Mouse (Mus musculus) adrenal gland, postnatal 36 days (tissue): ENCODE measurements around the gene Cdk5rap2. TPM values are rescaled to one million over a fixed set of nuclear protein-coding genes. Genes with fewer than 3 reads are reported as not detected.
A peak's percentile ranks its signal among the peaks of the same experiment; 100 is the strongest.

Experiments
- DNase-seq, 2 experiments: peaks; one replicate each; pipeline ENCODE4 v3.0.0; 2021; ENCODE audit warnings: mixed read lengths in 1 of 2
- long read RNA-seq, 2 experiments: library from polyadenylated mRNA; stranded (forward); transcript quantifications; one replicate each; pipeline ENCODE4 v2.0.0; 2021; ENCODE audit warnings: borderline sequencing depth in 2 of 2
- total RNA-seq, 2 experiments: library from RNA; stranded (reverse); gene quantifications; 2 replicates each; pipeline ENCODE4 v1.2.3; 2021

Gene Cdk5rap2
- total RNA-seq, result 10 to 100 TPM; 16.1 to 29.9 TPM
- long read RNA-seq, experiment 1, partial matches to known transcripts, result 51 of 59 reads
- long read RNA-seq, experiment 1, other reads (novel, unspliced or antisense), result 8 of 59 reads
- long read RNA-seq, experiment 2, partial matches to known transcripts, result 15 of 18 reads
- long read RNA-seq, experiment 2, other reads (novel, unspliced or antisense), result 3 of 18 reads

DNA sequence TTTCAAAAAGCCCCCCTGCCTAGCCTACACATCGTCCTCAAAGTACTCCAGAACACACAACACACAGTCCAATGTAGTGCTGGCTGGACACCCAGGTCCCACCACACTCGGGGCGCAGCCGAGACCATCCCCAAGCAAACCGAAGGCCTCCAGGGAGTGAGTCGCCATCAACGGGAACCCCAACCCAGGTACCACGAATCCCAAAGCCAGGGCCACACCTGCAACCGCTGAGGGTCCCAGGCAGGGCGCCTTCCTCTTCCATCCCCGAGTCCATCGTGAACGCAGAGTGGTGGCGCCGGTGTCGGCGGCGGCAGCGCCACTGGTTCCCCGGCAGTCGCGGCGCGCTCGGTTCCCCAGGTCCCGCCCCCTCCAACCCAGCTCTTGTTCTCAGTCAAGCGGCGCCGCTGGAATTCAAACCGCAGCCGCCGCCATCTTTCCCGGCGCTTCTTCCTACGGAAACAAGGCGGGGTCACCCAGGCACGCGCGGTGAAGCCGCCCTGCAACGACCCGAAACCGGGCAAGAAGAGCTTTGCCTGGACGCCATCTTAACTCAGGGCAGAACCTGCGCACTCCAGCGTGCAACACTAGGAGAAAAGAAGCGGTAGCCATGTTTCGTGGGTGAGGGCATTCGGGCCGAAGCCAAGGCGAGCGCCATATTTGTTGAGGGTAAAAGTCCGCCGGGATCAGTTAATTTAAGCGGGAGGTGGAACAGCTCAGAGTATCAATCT is at the start of gene Cdk5rap2:
Cdk5rap2 (minus strand) TSS at position 450 of the 728 bp plus-strand sequence.
- peak; percentile 97 for DNase-seq

DNA sequence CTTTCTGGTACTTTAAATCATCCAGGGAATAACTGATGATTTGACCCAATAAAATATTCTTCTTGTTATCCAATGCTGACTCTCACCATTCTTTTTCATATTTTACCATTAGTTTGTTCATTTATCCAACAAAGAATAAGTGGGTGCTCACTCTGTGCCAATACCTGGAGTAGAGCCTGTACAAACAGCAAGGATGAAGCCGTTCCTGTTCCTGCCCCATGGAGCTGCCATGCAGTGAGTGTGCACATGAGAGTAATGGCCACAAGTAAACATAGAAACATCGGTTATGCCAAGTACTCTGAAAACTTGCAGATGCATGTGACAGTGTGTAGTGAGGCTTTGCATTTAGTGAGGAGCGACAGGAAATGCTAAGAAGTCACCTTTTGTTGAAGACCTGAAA is 41.9 kb upstream of the Cdk5rap2 start:
- no peak for DNase-seq

GRCm38 (mm10) chr4:70451750-70452149 is 41.5 kb upstream of the Cdk5rap2 start:
- peak; percentile 35 to 42 for DNase-seq

- DNase-seq, result no peak
These were observed 39.4 kb upstream of the Cdk5rap2 start for GRCm38 (mm10) chr4:70449668-70450067.

DNA sequence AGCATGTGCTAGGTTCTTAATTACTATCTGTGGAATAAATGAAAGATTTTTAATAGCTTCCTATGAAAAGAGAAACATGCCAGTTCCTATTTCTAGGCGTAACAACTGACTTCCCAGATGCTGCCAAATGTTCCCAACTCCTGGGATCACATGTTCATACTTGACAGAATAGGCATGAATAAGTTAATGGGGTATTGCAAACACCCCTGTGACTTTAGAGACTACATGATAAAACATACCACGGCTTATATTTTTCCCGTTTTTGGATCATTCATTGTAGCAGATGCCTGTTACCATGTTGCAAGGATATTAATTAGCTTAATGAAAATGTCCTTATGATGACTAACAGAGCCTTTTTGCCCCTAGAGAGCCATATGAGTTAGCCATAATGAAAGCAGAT is 36.5 kb upstream of the Cdk5rap2 start:
- no peak for DNase-seq

GRCm38 (mm10) chr4:70420202-70420601 is 10.0 kb upstream of the Cdk5rap2 start:
- no peak for DNase-seq

DNA sequence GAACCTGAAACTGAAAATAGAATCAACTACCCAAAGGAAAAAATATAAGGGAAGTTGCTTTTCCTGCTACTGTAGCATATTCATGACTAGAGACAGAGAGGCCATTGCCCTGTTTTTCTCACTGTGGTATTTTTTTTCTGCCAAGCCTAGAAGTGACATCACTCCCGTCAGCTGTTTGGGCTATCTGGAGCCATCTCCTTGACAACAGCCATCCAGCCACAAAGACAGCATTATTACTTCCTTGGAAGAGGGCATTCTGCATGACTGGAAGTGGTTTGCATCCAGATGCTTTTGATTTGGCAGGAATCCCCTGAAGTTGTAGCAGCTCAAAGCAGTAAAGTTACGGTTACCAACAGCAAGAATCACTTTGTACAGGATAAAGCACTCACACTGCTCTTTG is 1.9 kb upstream of the Cdk5rap2 start:
- no peak for DNase-seq

DNA sequence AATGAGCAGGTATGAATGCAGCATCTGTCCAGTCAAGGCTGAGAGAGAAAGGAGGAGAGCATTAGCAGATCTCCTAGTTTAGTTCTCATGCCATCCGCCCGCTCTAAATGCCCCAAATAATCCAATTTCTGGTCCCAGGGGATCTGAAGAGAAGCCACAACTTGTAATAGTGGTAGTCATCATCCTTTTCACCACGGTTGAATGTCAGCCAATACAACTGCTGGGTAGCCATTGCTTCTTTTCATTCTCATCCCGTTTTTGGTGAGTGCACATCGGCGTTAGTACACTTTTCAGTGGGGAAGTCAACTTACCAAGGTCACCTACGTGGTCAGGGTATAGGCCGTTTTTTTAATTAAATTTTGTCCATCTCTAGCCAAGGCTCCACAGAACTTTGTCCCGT is 787 bp downstream of the Cdk5rap2 start:
- DNase-seq, result no peak

GRCm38 (mm10) chr4:70402109-70402819 is 8.0 kb downstream of the Cdk5rap2 start:
- peak in 1 of 2 experiments; percentile 23 for DNase-seq

- DNase-seq, result no peak
These were observed 10.8 kb downstream of the Cdk5rap2 start for GRCm38 (mm10) chr4:70399476-70399875.

- DNase-seq, result no peak
These were observed 11.2 kb downstream of the Cdk5rap2 start for GRCm38 (mm10) chr4:70399074-70399473.

DNA sequence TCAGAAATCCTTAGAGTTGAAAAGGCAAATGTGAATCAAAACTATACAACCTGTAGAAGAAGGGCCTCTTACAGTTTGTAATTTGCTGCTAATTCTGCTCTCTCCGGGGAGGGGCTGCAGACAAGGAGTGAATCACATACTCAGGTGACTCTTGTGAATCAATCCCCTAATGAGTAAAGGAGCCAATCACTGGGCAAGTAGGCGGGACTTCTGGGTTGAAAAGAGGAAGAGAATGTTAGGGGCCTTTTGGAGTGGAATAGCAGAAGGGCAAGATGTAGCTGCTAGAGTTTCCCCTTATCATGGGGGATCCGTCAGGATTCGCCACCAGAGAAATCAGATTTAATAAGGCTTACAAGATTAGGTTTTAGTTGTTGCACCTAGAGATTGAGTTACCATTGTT is 12.2 kb downstream of the Cdk5rap2 start:
- DNase-seq, result no peak

GRCm38 (mm10) chr4:70396701-70397100 is 13.5 kb downstream of the Cdk5rap2 start:
- no peak for DNase-seq

DNA sequence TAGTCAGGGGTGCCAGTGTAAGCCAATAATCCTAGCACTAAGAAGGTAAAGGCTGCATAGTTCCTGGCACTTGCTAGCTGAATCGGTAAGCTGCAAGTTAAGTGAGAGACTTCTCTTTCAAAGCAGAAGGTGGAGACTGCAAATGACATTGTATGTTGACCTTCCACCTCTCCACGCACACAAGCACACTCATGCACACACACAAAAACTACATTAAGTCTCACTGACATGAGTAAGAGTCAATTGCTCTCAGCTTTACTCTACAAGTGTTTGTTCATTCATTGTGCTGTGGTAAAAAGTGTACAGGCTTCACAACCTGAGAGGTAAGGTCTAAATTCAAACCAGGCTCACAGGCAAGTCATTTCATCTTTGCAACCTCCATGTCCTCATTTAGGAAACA is 15.5 kb downstream of the Cdk5rap2 start:
- DNase-seq, result no peak

- no peak for DNase-seq
These were observed 18.4 kb downstream of the Cdk5rap2 start for GRCm38 (mm10) chr4:70391760-70392372.

GRCm38 (mm10) chr4:70391073-70391472 is 19.2 kb downstream of the Cdk5rap2 start:
- no peak for DNase-seq

- DNase-seq, result no peak
These were observed 24.0 kb downstream of the Cdk5rap2 start for GRCm38 (mm10) chr4:70386206-70386605.

DNA sequence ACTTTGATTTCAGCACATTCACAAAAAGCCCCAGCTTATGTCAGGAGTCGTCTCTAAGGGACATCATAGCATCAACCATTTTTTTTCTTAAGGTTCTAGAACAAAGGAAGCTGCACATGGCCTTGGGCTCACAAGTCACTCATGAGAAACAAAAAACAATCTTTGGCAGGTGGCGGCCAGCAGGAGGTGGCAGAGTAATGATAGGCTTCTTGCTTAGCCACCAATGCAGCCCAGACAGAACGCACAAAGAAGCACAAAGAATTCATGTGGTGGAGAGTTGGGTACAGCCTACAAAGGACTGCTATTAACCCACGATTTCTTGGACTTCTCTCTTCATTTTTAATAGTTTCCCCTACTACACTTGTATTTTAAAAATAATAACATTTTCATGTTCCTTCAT is 32.9 kb downstream of the Cdk5rap2 start:
- no peak for DNase-seq

DNA sequence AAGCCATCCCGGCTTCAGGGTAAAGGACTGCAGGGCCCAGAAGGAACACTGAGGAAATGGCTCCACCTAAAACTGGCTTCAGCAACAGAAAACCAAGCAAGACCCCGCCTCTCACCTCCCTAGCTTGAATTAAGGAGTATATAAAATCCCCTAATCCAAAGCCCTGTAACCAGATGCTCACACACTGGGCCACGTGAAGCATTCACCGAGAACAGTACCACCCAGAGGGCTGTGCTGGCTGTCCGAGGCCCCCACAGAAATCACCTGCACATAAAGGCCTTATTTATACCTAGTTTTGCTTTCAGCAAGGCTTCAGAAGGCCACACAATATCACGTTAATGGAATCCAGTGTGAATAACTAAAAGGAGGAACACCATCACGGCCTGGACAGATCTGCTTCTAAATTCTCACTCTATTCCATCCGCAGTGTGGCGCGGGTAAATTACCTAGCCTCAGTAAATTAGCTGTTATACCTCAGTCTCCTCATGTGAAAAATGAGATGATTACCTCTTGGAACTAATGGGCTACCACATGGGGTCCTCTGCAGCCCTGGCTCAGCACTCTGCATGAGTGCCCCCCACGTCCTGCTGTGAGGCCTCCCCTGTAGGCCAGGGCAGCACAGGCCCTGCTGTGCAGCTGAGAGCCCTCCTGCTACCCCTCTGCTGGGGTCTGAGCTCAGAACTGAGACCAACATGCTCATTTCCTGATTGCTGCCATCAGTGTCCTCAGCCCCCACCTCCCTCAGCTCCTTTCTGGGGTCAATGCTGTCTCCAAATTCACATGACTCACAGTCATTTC is 45.0 kb downstream of the Cdk5rap2 start:
- DNase-seq, result no peak

DNA sequence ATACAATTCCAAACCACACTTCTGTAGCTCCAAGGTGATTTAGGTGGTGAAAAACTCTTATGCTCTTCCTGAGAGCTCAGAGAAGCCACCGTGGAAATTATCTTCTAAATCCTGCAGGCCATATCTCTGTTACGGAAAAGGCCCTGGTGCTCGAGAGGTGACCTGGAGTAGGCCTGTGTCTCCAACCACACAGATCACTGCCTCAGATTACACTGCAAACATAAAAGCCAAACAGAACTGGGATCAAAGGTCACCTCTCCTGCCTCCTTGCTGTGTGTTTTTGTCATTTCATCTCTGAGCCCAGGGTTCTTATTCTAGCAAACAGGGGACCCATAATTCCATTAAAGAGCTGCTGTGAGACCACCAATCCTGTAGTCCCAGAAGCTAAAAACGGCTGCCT is 48.9 kb downstream of the Cdk5rap2 start:
- DNase-seq, result no peak

GRCm38 (mm10) chr4:70355659-70356350 is 54.4 kb downstream of the Cdk5rap2 start:
- DNase-seq, result peak; percentile 66 to 75
